Mouse (Mus musculus): ENCODE measurements around the gene Ccl9.
"Not testable (repeated sequence)": the region's sequence is repeated elsewhere in the genome, so short reads cannot be mapped to it uniquely, and the experiment has no call there.

The Ccl9 gene

DNA sequence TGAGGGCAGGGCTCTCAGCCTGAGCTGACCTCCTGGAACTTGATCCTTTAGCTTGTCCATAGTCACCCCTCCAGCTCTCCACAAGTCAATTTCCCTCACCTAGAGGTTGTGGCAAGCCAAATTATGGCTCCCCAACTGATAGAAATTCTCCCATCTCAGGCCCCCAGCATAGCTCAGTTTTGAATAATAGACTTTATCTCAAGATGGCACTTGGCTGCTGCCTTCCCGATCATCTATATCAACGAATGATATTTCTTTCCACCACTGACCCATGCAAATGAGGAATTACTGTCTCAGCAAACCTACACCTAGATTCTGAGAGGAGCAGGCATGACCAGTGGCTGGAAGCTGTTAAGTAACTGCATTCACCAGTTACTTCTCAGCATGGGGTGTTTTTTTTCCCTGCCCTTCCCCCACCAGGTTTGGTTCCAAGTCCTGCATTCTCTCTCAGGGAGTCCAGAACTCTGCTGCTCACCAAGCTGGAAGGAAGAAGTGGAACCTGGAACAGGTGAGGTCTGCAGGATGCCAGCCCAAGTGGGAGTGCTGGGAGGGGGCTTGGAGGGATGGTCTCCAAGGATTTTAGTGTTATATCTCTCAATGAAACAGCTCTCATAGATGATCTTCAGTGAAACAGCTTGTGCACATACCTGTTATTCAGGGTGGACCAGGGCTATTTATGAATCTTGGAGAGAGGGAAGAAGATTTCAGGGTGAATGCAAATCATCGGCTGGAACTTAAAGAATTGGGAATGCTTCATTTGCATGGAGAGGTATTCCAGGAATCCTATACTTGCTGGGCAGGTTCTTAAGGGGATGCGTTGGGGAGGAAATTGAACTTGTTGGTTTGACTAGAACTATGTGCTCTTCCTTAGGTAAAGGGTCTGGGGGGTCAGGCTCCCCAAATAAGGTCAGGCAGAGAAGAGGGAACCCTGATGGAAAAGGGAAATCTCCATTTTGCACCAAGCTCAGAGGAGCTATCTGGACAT lies 3.5 kb upstream of the Ccl9 start:
- DNase-seq (ENCODE audit: low read depth in 2 of 2, low spot score in 2 of 2), result no peak

DNA sequence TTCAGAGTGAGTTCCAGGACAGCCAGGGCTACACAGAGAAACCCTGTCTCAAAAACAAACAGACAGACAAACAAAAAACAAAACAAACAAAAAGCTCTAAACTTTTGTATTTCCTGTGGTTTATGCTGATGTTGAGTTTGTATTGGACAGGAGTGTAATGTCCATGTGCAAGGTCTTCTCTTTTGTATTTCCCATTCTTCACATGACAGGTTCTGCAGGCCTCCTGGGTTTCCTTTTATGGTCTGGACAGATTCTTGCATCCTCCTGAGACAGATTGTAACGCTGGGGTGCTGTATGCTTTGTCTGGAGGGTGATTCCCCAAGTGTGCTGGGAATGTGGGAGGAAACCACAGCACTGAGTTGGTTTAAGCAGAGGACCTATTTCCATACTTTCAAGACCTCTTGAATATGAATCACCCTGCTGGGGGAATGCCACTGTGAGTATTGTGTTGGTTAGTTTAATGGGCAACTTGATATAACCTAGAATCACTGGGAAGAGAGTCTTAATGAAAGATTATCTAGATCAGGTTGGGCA lies 2.3 kb upstream of the Ccl9 start:
- DNase-seq (ENCODE audit: low read depth in 2 of 2, low spot score in 2 of 2), result no peak

DNA sequence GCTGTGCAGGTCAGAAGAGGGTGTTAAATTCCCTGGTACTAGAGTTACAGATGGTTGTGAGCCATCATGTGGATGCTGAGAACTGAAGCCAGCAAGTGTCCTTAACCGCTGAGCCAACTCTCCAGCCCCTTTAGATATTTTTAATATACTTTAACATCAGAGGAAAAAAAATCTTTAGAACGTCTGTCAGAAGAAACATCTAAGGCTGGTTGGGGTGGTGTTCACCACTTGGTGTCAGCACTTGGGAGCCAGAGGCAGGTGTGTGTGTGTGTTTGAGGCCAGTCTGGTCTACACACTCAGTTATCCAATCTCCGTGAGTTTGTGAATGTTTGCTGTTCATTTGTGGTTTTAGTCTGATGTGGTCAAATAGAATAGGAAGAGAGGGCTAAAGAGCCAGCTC lies 563 bp upstream of the Ccl9 start:
- no peak for DNase-seq (ENCODE audit: low read depth in 2 of 2, low spot score in 2 of 2)

DNA sequence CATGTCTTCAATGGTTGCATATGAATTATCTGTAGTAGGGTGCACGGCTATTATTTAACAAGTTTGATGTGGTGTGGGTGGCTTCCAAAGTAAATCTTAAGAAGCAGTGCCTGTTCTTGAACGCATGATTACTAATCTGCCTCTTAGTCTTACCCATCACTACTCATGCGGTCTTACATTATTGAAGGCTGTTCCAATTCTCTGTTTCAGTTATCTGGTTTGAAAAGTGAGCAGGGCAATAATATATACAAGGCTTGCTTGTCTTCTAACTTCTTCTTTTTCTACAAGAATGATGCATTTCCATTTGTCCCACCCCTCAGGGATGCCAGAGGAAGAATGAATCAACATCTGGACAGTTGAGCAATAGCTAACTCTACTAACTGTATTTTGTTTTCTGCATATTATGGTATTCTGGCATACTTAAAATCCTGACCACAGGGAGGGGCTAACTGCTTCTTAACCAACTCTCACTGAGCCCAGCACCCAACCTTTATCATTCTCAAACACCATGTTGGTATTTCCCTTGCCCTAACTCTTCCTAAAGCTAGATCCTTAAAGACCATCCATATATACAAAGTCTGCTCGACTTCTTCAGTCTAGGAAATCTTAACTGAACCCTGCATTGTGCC lies 1.4 kb downstream of the Ccl9 start:
- no peak for DNase-seq (ENCODE audit: low read depth in 2 of 2, low spot score in 2 of 2)

DNA sequence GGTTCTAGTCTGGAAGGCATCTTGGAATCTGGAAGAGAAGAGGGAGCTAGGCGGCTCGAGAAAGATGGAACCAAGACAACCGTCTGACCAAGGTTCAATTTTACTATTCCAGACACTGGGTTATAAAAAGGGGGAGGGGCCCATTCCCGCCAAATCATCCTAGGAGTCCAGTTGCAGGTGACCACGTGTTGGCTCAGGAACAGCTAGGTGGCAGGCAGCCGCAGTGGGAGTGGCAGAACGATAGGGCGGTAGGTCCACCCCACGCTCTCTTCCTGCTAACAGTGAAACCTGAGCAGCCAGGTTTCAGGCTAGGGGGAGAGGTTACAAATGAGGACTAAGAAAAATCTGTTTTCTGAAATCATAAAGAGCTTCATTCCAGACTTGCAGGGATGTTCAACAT lies 5.6 kb downstream of the Ccl9 start:
- DNase-seq (ENCODE audit: low read depth in 2 of 2, low spot score in 2 of 2), result no peak

DNA sequence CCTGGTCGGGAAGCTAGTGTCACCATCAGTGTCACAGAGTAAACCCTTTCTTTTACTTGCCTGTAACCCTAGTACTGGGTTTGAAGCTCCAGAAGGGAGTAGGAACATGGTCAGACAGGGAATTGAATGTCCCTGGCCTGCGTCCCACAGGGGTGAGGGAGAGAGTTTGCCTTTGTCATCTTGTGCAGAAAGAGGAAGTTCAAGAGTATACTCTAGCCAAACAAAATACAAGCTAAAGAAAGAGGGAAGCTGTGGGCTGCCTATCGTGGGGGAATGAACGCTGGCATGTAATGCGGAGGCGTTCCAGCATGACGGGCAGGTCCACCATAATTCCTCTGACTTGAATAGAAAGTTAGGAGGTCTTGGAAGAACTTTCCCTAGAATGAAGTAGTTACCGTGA lies 6.2 kb downstream of the Ccl9 start:
- DNase-seq (ENCODE audit: low read depth in 2 of 2, low spot score in 2 of 2), result no peak

DNA sequence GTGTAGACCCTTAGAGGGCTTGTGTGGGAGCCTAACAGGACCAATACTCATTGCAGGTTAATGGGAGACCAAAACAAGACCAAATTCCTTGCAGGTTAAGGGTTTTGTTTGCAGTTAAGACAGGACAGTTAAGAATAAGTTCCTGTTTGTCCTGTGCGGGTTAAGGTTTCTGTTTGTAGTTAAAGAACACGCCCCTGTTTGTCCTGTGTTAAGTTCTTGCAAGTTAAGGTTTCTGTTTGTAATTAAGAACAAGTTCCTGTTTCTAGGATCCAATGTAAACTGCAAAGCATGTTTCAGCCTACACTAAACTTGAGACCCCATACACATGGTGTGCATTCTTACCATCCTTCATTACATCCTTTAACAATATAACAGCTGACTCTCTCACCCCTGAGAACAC lies 8.2 kb downstream of the Ccl9 start:
- no peak for DNase-seq (ENCODE audit: low read depth in 2 of 2, low spot score in 2 of 2)

DNA sequence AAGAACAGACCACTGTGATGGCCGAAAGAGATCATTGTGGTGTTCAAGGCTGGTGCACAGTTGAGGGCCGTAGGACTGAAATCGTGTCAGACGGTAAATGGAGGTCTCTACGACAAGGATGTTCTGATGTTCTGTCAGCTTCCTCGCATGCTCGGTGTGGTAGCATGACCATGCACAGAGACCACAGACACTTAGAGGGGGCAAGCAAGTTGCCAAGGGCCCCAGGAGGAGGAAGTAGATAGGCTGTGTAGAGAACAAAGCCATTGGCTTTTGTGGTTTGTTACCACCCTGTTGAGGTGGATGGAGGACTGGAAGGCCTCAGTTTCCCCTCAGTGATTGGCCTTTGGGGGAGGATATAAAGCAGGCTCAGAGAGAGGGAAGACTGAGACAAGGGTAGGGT lies 9.2 kb downstream of the Ccl9 start:
- DNase-seq (ENCODE audit: low read depth in 2 of 2, low spot score in 2 of 2), result no peak

DNA sequence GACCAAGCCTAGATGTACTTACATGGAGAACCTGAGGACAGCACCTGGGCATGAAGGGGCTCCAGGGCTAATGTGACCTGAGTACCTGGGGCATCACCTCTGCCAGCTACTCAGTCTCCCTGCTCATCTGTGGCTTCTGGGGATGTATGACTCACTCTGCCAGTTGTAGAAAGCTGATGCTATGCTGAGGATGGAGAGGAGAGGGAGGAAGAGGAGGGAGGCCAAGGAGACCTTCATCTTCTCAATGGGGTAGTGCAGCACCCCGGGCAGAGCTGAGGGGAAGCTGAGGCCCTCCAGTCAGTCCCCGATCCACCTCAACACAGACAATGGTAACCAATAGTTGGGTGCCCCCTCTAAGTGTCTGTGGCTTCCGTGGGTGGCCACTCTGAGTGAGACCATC lies 9.7 kb downstream of the Ccl9 start:
- DNase-seq (ENCODE audit: low read depth in 2 of 2, low spot score in 2 of 2), result no peak

DNA sequence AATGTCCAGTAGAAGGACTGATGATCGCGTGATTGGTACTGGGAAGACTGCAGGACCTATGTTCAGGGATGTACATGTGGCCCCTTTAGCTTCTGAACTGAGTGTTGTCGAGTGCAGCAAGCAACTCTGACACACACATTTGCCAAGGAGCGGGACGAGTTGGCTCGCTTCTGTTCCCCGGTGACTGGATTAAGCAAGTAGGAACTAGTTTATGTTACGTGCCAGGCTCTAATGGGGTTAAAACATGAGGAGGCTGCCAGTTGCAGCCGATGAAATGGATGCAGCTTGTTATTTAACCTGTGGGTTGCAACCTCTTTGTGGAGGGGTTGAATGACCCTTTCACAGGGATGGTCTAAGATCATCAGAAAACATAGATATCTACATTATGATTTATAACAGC lies 10.4 kb downstream of the Ccl9 start:
- DNase-seq (ENCODE audit: low read depth in 2 of 2, low spot score in 2 of 2), result no peak

DNA sequence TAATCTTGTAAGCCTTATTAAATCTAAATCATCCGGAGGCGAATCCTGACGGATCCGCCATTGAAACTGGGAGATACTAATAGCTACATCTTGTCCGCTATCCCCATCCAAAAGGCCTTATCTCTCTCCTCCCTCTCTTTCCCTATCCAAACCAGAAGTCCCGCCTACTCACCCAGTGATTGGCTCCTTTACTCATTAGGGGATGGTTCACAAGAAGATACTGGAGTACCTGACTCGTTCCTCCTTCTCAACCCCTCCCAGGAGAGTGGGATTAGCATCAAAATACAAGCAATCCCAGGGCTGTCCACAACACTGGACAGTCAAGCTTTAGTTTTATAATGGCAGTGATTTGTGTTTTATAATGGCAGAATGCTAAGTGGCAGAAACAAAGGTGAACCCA lies 11.1 kb downstream of the Ccl9 start:
- DNase-seq (ENCODE audit: low read depth in 2 of 2, low spot score in 2 of 2), result no peak

DNA sequence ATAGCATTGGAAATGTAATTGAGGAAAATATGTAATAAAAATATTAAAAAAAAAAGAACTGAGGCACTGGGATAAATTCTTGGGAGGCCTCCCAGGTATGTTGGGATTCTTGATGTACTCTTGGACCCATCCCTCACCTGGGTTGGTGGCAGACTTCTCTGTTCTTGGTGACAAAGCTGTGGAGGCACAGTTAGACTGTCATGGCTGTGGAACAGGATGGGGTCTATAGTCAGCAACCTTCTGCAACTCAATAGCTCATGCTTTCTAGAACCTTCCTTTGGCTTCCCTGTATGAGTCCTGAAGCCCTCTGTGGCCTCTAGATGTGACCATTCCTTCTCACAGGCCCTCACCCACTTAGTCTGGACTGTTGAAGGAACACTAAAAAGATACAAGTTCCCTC lies 11.8 kb downstream of the Ccl9 start:
- no peak for DNase-seq (ENCODE audit: low read depth in 2 of 2, low spot score in 2 of 2)

DNA sequence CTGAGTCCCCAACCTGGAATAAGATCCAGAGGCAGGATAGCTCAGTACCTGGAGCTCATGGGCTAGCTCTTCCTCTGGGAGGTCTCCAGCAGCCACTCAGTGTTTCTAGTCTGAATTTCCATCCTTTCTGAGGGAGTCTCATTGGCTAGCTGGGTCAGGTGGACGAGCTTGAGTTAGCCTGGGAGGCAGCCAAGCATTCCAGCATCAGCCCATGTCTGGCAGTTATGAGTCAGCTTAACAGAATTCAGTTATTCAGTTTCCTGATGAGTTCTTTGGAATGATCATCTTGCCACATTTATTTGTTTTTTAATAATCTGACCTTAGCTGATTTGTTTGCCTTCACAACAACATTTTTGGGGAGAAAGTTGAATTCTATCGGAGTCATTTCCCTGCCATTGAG lies 14.7 kb downstream of the Ccl9 start:
- no peak for DNase-seq (ENCODE audit: low read depth in 2 of 2, low spot score in 2 of 2)

DNA sequence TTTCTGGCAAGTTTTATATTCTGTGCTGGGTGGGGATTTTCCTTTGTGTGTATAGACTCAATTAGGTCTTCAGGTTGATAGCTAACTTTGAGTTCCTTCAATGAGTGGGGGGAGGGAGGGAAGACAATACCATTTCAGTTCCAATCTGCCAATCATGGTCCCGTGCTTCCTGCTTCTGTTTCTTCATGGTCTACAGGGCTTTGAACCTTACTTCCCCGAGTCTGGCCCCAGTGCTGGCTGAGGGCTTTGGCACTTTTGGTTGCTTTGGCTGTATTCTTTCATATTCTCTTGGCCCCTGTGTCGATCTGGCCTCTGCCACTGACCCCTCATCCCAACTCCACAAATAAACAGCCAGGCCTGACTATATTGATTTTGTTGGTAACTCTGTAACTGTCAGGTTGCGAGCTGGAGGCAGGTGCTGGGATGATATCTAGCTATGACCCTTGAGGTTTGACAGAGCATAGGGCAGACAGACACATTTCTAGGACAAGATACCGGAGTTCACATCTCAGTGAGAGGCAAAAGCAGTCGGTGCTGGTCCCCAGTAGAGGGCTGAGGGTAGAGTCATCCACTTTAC lies 16.0 kb downstream of the Ccl9 start:
- DNase-seq (ENCODE audit: low read depth in 2 of 2, low spot score in 2 of 2), result no peak

DNA sequence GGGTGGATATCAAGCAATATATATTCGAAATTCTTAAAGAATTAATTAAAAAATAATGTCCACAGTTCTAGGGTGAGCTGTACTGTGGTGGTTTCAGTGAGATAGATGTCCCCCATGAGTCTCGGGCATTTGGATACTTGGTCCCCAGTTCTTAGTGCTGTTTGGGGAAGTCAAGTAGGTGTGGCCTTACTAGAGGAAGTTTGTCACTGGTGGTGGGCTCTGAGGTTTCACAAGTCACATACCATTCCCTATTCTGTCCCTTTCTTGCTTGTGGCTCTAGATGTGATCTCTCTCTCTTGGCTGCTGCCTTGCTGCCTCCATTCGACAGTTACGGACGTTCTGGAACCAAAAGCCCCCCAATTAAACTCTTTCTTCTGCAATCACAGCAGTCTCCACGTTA lies 18.0 kb downstream of the Ccl9 start:
- DNase-seq (ENCODE audit: low read depth in 2 of 2, low spot score in 2 of 2), result no peak

DNA sequence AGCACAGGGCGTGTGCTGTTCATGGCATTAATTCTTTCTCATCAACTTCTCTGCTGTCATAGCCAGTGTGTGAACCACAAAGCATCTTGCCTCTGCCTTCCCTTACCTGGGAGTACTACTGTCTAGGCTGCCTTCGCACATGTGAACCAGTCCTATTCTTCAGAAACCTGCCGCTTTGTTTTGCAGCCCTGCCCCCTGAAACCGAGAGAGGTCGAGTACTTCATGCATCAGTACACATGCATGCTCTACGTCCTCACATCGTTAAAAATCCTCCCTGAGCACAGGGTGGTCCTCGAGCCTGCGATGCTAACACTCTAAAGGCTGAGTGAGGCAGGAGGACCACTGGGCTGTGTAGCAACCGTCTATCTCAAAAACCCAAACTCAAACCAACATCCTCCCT lies 21.4 kb downstream of the Ccl9 start:
- no peak for DNase-seq (ENCODE audit: low read depth in 2 of 2, low spot score in 2 of 2)

DNA sequence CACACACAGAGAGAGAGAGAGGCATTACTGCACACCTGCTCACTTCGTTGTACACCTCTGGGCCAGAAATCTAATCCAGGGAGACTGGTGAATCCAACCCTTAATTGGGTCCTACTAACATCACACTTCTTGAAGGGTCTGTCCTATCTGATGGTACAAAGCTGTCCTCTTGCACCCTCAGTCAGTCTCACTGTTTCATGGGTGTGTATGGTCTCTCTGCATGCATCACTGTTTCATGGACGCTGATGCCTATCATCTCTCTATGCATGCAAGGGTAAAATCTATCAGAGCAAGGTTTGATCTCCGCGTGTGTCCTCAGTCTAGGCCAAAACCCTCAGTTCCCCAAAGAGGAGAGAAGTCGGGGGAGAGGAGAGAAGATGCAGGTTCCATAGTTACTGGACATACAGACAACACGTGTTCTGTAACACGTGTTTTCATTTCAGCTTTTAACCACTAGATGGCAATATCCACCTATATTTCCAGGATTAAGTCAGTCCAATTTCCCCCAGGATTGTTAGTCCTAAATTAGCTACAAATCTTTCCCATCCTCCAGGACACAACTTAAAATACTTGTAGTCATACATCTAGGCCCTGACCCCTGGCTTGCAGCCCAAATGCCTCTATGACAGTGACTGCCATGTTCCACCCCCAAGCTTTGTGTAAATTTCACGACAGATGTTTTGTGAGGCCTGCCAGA lies 22.2 kb downstream of the Ccl9 start:
- peak in 1 of 2 experiments; percentile 17 for DNase-seq (ENCODE audit: low read depth in 2 of 2, low spot score in 2 of 2)

DNA sequence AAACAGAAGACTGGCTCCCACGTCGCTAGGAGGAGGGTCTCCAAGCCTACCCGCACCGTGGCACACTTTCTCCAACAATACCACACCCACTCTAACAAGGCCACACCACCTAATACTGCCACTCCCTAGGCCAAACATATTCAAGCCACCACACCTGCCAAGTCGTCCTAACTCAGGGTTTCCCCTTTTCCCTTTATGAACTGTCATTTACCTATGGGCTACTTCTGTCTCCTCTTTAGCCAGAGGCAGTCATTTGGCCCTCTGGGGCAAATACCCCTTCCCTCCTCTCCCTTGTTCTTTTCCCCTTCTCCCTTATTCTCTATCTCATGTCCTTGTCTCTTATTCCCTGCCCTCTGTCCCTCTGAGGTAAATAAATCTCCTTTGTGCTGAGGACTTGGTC lies 26.8 kb downstream of the Ccl9 start:
- no peak for DNase-seq (ENCODE audit: low read depth in 2 of 2, low spot score in 2 of 2)

DNA sequence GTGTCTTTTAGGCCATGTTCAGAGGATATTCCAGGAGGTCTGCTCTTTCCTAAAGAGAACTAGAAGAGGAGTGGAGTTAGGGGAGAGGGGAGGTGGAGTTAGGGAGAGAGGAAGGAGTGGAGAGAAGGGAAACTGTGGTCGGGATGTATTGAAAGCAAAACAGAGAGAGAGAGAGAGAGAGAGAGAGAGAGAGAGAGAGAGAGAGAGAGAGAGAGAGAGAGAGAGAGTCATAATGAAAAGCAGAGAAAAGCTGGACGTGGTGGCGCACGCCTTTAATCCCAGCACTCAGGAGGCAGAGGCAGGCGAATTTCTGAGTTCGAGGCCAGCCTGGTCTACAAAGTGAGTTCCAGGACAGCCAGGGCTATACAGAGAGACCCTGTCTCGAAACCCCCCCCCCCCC lies 27.4 kb downstream of the Ccl9 start:
- DNase-seq (ENCODE audit: low read depth in 2 of 2, low spot score in 2 of 2), result not testable (repeated sequence)

DNA sequence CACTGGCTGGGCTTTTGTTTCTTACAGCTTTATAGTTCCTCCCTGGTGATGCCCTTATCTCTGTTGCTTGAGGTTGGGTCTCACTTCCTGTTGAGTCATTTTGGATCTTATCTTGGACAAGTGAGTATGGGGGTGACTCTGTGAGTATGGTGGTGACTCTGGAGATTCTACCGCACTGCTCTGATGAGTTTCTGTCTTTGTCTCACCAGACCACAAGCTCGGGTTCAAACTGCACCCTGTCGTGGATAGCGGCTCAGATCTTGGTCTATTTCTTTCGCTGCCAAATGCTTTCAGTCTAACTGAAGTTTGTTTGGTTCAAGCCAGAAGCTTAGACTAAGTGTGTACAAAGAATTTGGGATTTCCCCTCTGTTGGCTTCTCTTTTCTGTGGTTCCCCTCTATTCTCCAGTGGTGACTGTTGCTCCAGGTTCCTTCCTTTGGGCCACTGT lies 28.2 kb downstream of the Ccl9 start:
- no peak for DNase-seq (ENCODE audit: low read depth in 2 of 2, low spot score in 2 of 2)

DNA sequence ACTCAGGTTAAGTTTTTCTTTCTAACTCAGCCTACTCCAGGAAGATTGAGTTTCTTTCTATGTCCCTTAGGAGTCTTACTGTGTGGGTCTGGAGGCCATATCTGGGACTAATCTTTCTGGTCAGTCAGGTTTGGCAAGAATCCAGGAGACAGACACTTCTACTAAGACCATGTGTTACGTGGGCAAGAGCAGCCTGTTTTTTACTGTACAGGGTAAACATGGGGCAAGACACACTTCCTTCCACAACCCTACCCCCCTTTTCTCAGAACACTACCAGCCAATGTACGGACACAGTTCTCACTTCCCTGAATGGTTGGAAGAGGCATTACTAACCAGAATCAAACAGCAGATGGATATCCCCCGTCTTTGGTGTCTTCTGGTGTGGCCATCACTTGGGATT lies 34.2 kb downstream of the Ccl9 start:
- DNase-seq (ENCODE audit: low read depth in 2 of 2, low spot score in 2 of 2), result no peak

Measured in CD8-positive naive resting alpha-beta T cell, adult 2 months (primary cell).